Mouse (Mus musculus) gastrocnemius, postnatal 36 days (tissue): Measurements from ENCODE around the gene Cyp2ab1. TPM values are rescaled to one million over a fixed set of nuclear protein-coding genes. Genes with fewer than 3 reads are reported as not detected.
A peak's percentile ranks its signal among the peaks of the same experiment; 100 is the strongest.
"Not testable (repeated sequence)": the region's sequence is repeated elsewhere in the genome, so short reads cannot be mapped to it uniquely, and the experiment has no call there.

Source experiments
- DNase-seq, 2 experiments: peaks; one replicate each; pipeline ENCODE4 v3.0.0; 2022
- intact Hi-C: fragments of 180-260 bp; cut with DNase I; formaldehyde crosslinking; loops from one replicate; pipeline ENCODE4 v1.15.1; 2025
- long read RNA-seq, 2 experiments: library from polyadenylated mRNA; stranded (forward); transcript quantifications; one replicate each; pipeline ENCODE4 v2.0.0; 2021
- total RNA-seq, 2 experiments: library from RNA; stranded (reverse); gene quantifications; 2 replicates each; pipeline ENCODE4 v1.2.3; 2021

Cyp2ab1 gene
- 1 to 10 TPM in 1 of 2 experiments, not detected in 1; 1.2 TPM for total RNA-seq
- long read RNA-seq, experiment 1: 0 reads
- long read RNA-seq, experiment 2: 0 reads

DNA sequence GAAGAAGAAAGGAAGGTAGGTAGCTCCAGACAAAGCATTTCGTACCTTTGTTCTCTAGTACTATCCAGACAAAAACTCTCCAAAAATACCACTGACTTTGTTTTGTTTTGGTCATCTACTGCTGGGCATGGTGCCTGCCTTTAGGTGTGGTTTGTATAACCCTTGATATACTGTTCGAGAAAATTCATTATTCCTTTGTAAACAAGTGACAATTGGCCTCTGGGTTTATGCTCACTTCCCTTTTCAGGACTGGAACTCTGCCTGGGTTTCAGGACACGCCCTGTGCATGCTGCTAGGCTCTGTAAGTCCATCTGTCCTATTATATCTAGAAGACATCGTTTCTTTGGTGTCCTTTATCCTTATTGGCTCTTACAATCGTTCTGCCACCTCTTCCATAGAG lies at the start of gene Cyp2ab1:
Cyp2ab1 (minus strand) TSS at position 119 of the 400 bp plus-strand sequence.
- DNase-seq: no peak
- intact Hi-C loops: no loop called here

DNA sequence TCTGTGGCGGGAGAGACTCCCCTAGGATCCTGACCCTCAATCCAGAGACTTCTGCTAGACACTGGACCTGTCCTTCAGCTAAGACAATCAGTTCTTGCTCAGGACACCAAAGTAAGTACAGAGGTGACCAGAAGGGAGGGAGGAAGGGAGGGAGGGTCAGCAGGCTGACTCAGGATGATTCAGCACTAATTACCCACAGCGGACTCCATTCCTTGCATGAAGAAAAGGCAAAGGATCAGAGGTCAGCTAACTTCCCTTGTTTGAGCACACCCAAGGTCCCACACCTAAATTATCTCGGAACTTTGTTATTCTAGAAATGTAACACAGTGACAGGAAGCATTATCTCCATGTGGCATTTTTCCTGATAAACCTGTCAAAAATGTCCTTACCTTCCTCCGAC lies 46.5 kb upstream of the Cyp2ab1 start:
- intact Hi-C loops: no loop called here
- DNase-seq: no peak

DNA sequence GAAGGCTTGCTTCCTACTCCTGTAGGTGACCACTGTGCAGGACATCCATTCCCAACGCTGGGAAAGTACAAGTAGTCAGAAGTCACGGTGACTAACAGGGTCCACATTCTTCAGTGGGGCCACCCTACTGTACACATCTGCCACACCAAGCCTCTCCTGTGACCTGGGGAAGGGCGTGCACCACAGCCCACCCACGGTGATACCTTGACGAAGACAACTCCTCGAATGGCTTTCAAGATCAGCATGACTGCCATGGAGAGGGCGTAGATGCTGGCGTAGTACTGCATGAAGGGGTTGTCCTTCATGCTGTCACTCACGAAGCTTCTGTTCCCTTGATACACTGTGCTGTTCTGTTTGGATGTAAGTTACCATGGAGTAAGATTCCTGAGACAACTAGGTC lies 43.0 kb upstream of the Cyp2ab1 start:
- no peak for DNase-seq
- intact Hi-C loops: no loop called here

DNA sequence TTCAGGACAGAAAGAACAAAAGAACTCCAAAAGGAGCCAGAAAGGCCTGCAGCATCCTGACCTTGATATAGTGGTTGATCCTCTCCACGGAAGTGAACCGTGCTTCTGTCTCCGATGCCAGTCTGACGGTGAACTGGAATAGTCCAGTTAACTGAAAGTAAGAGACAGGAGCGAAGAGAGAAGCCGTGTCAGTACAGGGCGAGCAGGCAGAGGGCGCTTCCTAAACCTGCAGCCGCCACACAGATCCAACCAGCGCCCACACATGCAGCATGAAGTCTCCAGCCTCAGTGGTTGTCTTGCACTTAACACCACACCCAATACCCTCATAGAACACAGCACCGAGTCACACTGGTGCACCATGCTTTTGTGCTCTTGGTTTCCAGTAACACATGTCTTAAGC lies 36.9 kb upstream of the Cyp2ab1 start:
- intact Hi-C loops: loop anchor here (5.0 kb wide), 1 partner anchor 40 kb away; no protein-coding TSS in a partner anchor
- no peak for DNase-seq

DNA sequence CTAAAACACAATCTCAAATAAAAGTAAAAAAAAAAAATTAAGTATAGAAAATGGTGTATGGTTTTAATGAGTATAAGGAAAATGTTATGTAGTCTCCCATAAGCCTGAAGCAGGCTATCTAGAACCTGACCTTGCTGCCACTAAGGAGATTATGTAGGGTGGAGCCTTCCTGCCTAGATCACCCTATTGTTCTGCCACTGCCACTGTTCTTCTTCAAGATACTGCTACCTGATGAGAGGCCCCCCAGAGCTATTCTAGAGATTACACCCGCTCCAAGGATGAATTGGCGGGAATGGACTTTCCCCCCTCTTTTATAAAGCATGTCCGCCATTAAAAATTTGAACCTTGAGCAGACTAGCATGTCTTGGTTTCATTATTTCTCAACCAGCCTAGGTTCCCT lies 36.3 kb upstream of the Cyp2ab1 start:
- DNase-seq: not testable (repeated sequence)

DNA sequence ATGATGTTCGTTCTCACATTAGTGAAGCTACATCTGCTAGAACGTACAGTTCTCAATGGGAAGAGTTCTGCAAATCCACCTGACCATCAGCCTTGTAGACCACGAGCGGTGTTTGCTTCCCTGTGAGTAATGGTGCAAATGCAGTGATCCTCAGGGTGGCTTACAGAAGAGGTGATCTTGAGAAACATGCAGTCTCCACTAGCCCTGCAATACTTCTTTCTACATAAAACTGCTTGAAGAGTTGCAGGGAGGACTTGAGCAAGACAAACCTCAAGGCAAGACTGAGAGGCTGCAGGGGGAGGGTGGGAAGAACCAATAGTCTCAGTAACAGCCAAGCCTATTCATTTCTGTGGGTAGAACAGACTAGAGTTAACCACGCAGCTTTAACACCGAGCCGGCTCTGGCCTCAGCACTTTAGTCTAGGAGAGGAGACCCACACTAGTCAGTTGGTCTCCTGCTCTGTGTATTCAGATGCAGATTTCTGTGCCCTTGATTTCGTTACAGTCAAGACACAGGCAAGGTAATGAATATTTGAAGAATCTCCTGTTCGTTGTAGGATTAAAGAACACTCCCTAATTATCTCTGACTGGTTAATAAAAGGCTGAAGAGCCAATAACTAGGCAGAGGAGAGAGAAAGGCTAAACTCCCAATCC lies 34.6 kb upstream of the Cyp2ab1 start:
- no peak for DNase-seq
- intact Hi-C loops: loop anchor here (5.0 kb wide), 1 partner anchor 43 kb away; no protein-coding TSS in a partner anchor

More for the DNA sequence above, 36.3 kb upstream of the Cyp2ab1 start:
- intact Hi-C loops: loop anchor here (5.0 kb wide), 1 partner anchor 41 kb away; no protein-coding TSS in a partner anchor

DNA sequence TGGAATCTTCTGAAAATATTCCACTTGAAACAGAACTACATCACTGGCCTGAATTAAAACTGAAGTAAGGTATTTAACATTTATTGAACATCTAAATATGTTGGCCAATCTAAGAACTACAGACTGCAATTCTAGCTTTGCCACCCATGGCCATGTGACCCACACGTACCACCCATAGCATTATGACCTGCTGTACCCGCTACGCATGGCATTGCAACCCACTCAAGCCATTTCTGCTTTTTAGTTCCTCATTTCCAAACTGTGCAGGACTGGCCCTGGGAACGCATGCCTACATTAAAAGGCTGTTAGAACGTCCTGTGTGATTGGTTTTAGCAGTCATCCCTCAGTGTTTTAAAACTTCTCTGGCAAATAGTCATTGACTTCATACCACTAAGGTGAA lies 32.6 kb upstream of the Cyp2ab1 start:
- no peak for DNase-seq
- intact Hi-C loops: no loop called here

DNA sequence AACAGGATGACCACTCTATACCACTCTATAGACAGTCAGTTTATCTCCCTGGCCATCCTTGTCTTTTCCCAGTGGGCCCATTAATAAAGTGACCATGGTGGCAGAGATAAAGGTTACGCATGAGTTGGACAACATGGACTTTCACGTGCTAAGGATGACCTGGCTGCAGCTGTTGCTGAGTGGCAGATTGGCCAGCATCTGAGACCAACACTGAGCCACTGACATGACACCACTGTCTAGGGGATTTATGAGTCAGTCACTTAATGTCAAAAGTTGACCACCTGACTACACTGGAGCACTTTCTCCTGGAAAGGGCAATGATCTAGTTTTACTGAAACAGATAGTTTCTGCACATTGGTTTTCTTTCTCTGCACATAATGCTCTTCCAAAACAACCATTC lies 29.6 kb upstream of the Cyp2ab1 start:
- DNase-seq: no peak
- intact Hi-C loops: no loop called here

DNA sequence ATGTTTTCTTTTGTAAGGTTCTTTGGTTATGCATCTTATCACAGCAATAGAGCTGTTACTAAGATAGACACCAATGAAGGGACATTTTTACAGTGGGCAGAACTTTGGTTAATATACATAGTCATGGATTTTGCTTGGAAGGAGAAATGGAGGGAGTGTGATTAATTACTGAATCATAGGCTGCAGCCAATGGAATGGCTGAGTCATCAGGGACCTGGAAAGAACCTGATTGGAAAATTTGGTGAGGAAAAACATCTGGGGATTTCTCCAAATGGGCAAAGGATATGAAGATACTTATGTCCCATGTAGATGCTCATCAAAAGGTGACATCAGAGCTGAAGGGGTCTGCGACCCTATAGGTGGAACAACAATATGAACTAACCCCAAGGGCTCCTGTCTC lies 28.8 kb upstream of the Cyp2ab1 start:
- intact Hi-C loops: no loop called here
- no peak for DNase-seq

DNA sequence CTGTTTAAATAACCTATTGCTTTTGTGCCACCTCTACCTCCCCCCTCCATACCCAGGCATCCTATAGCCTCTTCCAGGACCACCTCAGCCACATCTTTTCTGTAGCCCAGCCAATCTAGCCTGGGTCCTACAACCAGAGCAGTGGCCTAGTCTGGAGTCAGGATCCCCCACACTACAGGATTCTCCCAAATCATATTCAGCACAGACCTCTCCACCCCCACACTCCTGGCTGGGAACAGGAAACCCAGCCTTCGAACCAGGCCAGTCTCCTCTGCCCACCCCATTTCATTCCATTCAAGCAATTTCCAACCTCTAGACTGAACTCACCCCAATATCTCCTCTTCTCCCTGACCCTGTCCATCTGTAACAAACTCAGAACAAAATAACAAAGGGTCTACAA lies 20.3 kb upstream of the Cyp2ab1 start:
- DNase-seq: no peak
- intact Hi-C loops: no loop called here

DNA sequence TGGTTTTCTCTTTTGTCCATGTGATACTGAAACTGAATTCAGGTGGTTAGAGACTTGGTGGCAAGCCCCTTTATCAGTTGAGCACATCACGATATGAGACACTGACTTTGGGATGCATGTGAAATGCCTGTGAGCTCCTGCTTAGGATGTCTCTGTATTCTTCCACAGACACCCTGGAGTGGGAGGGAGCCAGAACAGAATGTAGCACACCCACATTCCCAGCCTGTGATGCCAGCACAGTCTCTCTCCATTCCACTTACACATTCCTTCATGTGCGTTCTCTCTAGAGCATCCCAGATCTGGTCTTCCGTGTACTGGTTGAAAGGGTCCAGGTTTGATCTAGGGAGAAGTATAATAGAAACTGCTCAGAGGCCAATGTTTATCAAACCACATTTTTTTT lies 13.4 kb upstream of the Cyp2ab1 start:
- DNase-seq: no peak
- intact Hi-C loops: no loop called here

DNA sequence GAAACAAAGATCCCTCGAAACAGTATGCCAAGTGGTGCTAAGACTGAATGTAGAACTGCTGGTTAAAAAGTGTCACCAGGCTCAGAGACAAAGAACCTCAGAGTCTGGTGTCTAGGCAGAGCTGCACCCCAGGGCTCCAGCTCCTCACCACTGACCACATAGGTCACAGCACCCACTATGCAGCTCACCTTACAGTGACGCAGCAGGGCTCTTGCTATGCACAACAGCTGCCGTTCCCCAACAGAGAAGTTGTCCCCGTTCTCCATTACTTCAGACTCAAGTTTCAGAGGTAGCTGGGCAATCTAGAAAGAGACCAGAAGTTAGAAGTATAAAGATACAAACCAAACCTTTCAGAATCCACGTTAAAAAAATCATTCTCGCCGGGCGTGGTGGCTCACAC lies 9.7 kb upstream of the Cyp2ab1 start:
- no peak for DNase-seq
- intact Hi-C loops: no loop called here

DNA sequence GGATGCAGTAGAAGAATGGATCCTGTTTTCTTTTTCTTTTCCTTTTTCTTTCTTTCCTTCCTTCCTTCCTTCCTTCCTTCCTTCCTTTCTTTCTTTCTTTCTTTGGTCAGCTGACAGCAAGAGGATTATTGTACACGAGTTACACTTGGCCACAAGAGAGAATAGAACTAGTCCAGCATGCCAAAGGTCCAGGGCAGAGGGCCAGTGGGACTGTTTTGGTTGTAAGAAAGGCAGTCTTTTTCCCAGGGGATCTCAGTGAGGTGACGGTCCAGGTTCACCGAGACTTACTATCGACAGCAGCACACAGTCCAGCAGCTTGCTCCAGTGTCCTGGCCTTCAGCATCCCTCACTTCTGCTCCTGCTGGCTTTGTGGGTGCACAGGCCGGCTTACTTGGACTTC lies 3.1 kb upstream of the Cyp2ab1 start:
- DNase-seq: no peak
- intact Hi-C loops: no loop called here

DNA sequence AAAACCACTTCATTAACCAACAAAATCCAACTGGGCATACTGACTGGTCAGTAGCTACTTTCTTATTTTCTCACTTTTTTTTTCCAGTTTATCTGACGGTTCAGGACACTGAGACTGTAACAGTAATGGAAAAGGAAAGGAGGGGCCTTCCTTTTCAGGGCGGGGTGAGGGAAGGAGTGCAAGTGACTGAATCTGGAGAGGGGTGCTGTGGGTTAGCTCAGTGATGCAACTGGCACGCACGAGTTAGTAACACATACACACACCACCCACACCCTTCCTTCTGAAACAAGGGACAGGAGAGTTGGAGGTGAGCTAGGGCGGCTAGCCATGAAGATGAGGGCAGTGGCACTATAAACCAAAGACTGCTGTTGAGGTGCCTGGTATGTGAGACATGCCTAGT lies 1.3 kb downstream of the Cyp2ab1 start:
- intact Hi-C loops: no loop called here
- no peak for DNase-seq

DNA sequence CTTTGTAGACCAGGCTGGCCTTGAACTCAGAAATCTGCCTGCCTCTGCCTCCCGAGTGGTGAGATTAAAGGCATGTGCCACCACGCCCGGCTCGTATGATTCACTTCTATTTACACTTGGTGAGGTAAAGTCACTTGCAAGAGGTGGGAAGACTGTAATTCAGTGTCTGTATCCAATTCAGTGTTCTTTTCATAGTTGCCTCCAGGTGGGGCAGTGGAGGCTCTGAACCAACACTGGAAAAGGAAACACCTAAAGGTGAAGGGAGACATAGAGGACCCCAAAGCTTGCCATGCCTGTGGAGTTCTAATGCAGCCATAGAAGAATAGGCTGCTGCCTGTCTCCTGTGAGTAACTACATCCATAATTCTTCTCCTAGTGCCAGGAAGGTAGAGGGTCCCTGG lies 2.9 kb downstream of the Cyp2ab1 start:
- intact Hi-C loops: no loop called here
- no peak for DNase-seq

DNA sequence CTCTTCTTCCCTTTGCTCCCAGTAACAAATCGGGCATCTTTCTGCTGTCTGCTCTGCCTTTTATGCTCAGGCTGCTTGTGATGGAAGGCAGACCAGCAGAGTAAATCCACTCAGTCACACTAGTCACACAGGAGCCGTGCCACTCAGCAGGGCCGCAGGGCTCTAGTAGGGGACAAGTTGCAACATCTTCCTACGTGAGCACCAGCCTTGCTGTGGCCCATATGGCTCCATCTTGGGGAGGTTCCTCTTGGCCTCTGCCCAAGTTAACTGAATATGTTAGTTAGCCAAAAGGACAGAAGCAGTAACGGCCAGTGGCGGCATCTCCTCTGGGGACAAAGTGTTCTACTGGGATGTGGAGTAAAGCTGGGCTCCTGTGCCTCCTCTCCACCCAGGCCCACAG lies 8.4 kb downstream of the Cyp2ab1 start:
- intact Hi-C loops: no loop called here
- no peak for DNase-seq

DNA sequence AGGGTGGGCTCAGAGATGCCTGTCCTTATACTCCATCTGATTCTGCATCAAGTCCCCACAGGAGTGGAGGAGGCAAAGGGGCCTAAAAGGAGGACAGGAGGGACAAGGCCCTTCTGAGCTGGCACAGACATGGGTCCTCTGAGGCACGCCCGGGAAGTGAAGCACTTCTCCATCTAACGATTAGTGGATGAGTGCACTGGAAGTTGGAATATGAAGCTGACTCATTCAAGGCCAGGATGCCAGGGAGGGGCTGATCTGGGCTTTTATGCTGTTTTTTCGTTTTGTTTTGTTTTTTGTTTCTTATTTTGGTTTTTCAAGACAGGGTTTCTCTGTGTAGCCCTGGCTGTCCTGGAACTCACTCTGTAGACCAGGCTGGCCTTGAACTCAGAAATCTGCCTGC lies 9.9 kb downstream of the Cyp2ab1 start:
- intact Hi-C loops: no loop called here
- DNase-seq: no peak

DNA sequence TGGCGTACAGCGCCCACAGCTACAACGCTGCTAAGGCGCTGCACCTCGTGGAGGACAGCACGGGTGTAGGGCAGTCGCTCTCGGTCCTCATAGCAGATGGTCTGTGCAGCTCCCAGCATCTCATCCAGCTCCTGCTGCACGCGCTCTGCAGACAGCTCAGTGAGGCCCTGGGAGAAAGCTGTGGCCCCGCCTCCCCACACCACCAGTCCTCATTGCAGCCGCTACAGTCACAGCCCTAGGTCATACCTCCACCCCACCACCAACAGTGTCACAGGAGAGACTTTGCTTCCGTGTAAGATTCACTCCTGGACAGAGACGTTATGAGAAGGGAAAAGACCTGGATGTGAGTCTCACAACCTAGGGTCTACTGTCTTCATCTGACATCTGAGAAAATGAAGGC lies 12.9 kb downstream of the Cyp2ab1 start:
- intact Hi-C loops: no loop called here
- DNase-seq: no peak

DNA sequence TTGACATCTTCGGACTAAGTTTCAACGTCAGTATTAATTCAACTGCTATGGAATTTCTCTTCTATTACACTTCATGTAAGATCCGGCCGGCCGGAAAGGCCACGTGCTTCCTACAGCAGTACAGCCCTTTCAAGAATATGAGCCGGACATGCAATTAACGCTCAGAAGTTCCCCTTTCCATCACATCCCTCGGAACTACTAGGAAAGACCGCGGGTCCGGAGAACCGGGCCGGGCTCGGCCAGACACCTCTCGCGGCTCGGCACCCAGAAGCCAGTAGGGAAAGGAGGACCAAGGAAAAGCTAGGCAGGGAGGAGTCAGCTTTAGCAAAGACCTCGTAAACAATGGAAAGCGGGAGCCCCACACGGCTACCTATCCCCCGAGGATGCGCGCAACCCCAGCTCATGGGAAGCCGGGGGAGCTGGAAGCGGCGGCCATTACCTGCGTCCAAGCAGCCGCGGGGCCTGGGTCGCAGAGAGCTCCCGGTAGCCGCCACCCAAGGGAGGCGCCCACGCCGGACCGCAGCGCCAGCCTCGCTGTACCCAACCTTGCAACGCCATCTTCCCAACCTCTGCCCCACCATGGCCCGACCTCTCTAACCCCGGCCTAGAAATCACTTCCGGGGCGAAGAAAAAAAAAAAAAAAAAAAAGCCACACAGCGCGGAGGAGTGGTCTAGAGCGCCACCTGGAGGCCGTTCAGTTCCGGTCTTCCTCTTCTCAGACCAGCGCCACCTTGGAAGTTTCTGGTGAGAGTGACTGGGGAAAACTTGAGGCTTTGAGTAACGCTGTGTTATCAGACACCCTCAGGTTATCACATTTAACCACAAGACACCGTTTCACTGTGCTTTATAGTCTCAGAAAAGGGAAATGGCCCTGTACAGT lies 23.2 kb downstream of the Cyp2ab1 start, which contains the start of gene Parl:
Parl (minus strand) TSS at position 618 of the 880 bp plus-strand sequence.
- peak; percentile 66 to 74 for DNase-seq
- intact Hi-C loops: loop anchor here (2.0 to 10.0 kb wide), 2 partner anchors 89 to 577 kb away; no protein-coding TSS in a partner anchor

DNA sequence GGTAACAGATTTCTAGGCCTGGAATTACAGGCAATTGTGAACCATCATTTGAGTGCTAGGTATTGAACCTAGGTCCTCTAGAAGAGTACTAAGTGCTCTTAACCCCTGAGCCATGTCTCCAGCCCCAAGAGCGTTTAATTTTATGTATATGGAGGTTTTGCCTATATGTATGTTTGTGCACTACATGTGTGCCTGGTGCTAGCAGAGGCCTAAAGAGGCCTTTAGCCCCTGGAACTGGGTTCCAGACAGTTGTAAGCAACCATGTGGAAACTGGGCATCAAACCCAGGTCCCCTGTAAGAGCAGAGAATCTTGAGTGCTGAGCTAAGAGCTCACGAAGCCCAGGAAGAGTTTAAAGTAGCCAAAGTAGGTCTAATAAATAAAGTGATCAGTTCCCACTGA lies 25.1 kb downstream of the Cyp2ab1 start:
- intact Hi-C loops: loop anchor here (10.0 kb wide), 1 partner anchor 575 kb away; no protein-coding TSS in a partner anchor

DNA sequence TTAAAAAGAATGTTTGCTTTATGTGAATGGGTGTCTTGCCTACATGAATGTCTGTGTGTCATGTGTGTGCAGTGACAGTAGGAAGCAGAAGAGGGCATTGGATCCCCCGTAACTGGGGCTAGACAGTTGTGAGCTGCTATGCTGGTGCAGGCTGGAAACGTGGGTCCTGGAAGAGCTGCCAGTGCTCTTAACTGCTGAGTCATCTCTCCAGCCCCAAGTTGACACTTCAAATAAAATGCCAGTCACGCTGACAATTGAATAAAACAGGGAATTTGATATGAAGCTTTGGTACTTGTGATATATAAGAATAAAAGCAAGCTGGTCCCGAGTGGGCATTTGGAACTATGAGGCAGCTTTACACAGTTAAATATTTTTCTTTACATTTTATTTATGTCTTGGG lies 45.0 kb downstream of the Cyp2ab1 start:
- intact Hi-C loops: no loop called here
- no peak for DNase-seq

More for the DNA sequence above, 25.1 kb downstream of the Cyp2ab1 start:
- no peak for DNase-seq
